ENCODE assay signal across 44 mouse cellular contexts in the genomic region with DNA sequence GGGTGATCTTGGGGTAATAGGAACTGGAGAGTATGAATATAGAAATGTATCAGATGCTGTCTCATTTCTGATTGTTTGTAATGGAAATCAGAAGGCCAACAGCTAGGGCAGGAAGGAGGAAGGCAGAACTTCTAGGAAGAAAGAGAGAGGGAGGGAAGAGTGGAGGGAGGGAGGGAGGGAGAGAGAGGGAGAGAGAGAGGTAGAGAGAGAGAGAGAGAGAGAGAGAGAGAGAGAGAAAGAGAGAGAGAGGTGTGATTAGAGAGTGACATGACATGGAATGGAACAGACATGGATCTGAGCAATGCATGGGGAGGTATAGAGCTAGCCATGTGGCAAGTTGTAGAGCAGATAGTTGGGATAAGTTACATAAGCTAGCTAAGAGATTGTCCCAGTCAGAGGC. TPM values are rescaled to one million over a fixed set of nuclear protein-coding genes. Genes with fewer than 3 reads are reported as not detected.
"Had no signal": no experiment of that assay in that cellular context is flagged by ENCODE, and none has a peak within 500 bp of the region (broad histone marks: within the 10 kb centered on the region; RNA-seq: fewer than 3 reads in every experiment).

No protein-coding gene starts in this region.

- ATAC-seq: hindbrain, embryonic 16.5 days; hindbrain, postnatal 0 days; inflammation-experienced regulatory T-cells, adult 6 months; intestine, embryonic 15.5 days; intestine, embryonic 16.5 days; intestine, postnatal 0 days had no signal

- H3K9me3 ChIP-seq: heart, embryonic 15.5 days; intestine, embryonic 15.5 days; kidney, embryonic 15.5 days had no signal

- H3K27me3 ChIP-seq: heart, embryonic 12.5 days; heart, embryonic 13.5 days; heart, embryonic 15.5 days; hindbrain, embryonic 12.5 days; hindbrain, embryonic 13.5 days; hindbrain, embryonic 15.5 days; intestine, embryonic 15.5 days; kidney, embryonic 15.5 days had no signal

- H3K36me3 ChIP-seq: heart, embryonic 10.5 days; heart, embryonic 12.5 days; heart, embryonic 13.5 days; heart, embryonic 15.5 days; hindbrain, embryonic 10.5 days; hindbrain, embryonic 12.5 days; hindbrain, embryonic 13.5 days; hindbrain, embryonic 15.5 days; intestine, embryonic 15.5 days; kidney, embryonic 15.5 days had no signal

- H3K9ac ChIP-seq: heart, embryonic 12.5 days; heart, embryonic 13.5 days; heart, embryonic 15.5 days; hindbrain, embryonic 12.5 days; hindbrain, embryonic 13.5 days; hindbrain, embryonic 14.5 days; hindbrain, embryonic 15.5 days; intestine, embryonic 15.5 days; kidney, embryonic 15.5 days had no signal

- H3K27ac ChIP-seq: heart, embryonic 10.5 days; heart, embryonic 13.5 days; heart, embryonic 15.5 days; hindbrain, embryonic 10.5 days; hindbrain, embryonic 12.5 days; hindbrain, embryonic 13.5 days; hindbrain, embryonic 14.5 days; hindbrain, embryonic 15.5 days; hindbrain, postnatal 0 days; intestine, embryonic 15.5 days; kidney, embryonic 15.5 days; kidney, postnatal 0 days; layer of hippocampus, adult 2 months; left cerebral cortex, adult 2 months had no signal

- DNase-seq: heart, postnatal 10 days; heart, postnatal 14 days; heart, postnatal 36 days; heart, postnatal 4 days; kidney, adult 11 months; kidney, adult 18-20 months; kidney, adult 2 months; kidney, adult 8-10 months; kidney, adult 9 months; kidney, postnatal 10 days; kidney, postnatal 14 days; kidney, postnatal 25 days; kidney, postnatal 36 days; kidney, postnatal 4 days; layer of hippocampus, adult 9-11 months; layer of hippocampus, postnatal 36 days had no signal

- H3K4me2 ChIP-seq: heart, embryonic 11.5 days; heart, embryonic 12.5 days; heart, embryonic 13.5 days; heart, embryonic 15.5 days; hindbrain, embryonic 12.5 days; hindbrain, embryonic 13.5 days; hindbrain, embryonic 14.5 days; hindbrain, embryonic 15.5 days; intestine, embryonic 15.5 days; kidney, embryonic 15.5 days had no signal

- H3K4me3 ChIP-seq: heart, embryonic 10.5 days; heart, embryonic 12.5 days; heart, embryonic 13.5 days; heart, embryonic 15.5 days; hindbrain, embryonic 10.5 days; hindbrain, embryonic 12.5 days; hindbrain, embryonic 13.5 days; hindbrain, embryonic 15.5 days; intestine, embryonic 15.5 days; kidney, embryonic 15.5 days; layer of hippocampus, adult 2 months; left cerebral cortex, adult 2 months had no signal

- H3K4me1 ChIP-seq: heart, embryonic 10.5 days; heart, embryonic 12.5 days; heart, embryonic 13.5 days; heart, embryonic 15.5 days; hindbrain, embryonic 10.5 days; hindbrain, embryonic 12.5 days; hindbrain, embryonic 13.5 days; hindbrain, embryonic 15.5 days; intestine, embryonic 15.5 days; kidney, embryonic 15.5 days had no signal

RNA-seq across cellular contexts. Expression of a gene that starts 15.4 kb away (rescaled TPM):
- polyA plus RNA-seq: heart, embryonic 10.5 days; heart, embryonic 11.5 days; heart, embryonic 12.5 days; heart, embryonic 13.5 days; heart, embryonic 14.5 days; heart, embryonic 15.5 days; heart, embryonic 16.5 days; heart, postnatal 0 days; hindbrain, embryonic 10.5 days; hindbrain, embryonic 11.5 days; hindbrain, embryonic 12.5 days; hindbrain, embryonic 13.5 days; hindbrain, embryonic 14.5 days; hindbrain, embryonic 15.5 days; hindbrain, embryonic 16.5 days; hindbrain, postnatal 0 days; inflammation-experienced regulatory T-cells, adult 6 months; intestine, embryonic 14.5 days; intestine, embryonic 15.5 days; intestine, embryonic 16.5 days; intestine, postnatal 0 days; kidney, adult 2 months; kidney, embryonic 14.5 days; kidney, embryonic 15.5 days; kidney, embryonic 16.5 days; kidney, postnatal 0 days; large intestine, adult 2 months had no signal

RNA-seq across cellular contexts. Expression of a gene that starts 17.3 kb away (rescaled TPM):
- polyA plus RNA-seq: heart, embryonic 10.5 days; heart, embryonic 11.5 days; heart, embryonic 12.5 days; heart, embryonic 13.5 days; heart, embryonic 14.5 days; heart, embryonic 15.5 days; heart, embryonic 16.5 days; heart, postnatal 0 days; hindbrain, embryonic 10.5 days; hindbrain, embryonic 11.5 days; hindbrain, embryonic 12.5 days; hindbrain, embryonic 13.5 days; hindbrain, embryonic 14.5 days; hindbrain, embryonic 15.5 days; hindbrain, embryonic 16.5 days; hindbrain, postnatal 0 days; inflammation-experienced regulatory T-cells, adult 6 months; intestine, embryonic 14.5 days; intestine, embryonic 15.5 days; intestine, embryonic 16.5 days; intestine, postnatal 0 days; kidney, adult 2 months; kidney, embryonic 14.5 days; kidney, embryonic 15.5 days; kidney, embryonic 16.5 days; kidney, postnatal 0 days; large intestine, adult 2 months had no signal

RNA-seq across cellular contexts. Expression of a gene that starts 42.4 kb away (rescaled TPM):
- polyA plus RNA-seq: heart, embryonic 10.5 days; heart, embryonic 11.5 days; heart, embryonic 12.5 days; heart, embryonic 13.5 days; heart, embryonic 14.5 days; heart, embryonic 15.5 days; heart, embryonic 16.5 days; heart, postnatal 0 days; hindbrain, embryonic 10.5 days; hindbrain, embryonic 11.5 days; hindbrain, embryonic 12.5 days; hindbrain, embryonic 13.5 days; hindbrain, embryonic 14.5 days; hindbrain, embryonic 15.5 days; hindbrain, embryonic 16.5 days; hindbrain, postnatal 0 days; inflammation-experienced regulatory T-cells, adult 6 months; intestine, embryonic 14.5 days; intestine, embryonic 15.5 days; intestine, embryonic 16.5 days; intestine, postnatal 0 days; kidney, adult 2 months; kidney, embryonic 14.5 days; kidney, embryonic 15.5 days; kidney, embryonic 16.5 days; kidney, postnatal 0 days; large intestine, adult 2 months had no signal

RNA-seq across cellular contexts. Expression of a gene that starts 55.3 kb away (rescaled TPM):
- polyA plus RNA-seq: heart, embryonic 10.5 days; heart, embryonic 11.5 days; heart, embryonic 12.5 days; heart, embryonic 13.5 days; heart, embryonic 14.5 days; heart, embryonic 15.5 days; heart, embryonic 16.5 days; heart, postnatal 0 days; hindbrain, embryonic 10.5 days; hindbrain, embryonic 11.5 days; hindbrain, embryonic 12.5 days; hindbrain, embryonic 13.5 days; hindbrain, embryonic 14.5 days; hindbrain, embryonic 15.5 days; hindbrain, embryonic 16.5 days; hindbrain, postnatal 0 days; intestine, embryonic 14.5 days; intestine, embryonic 15.5 days; intestine, embryonic 16.5 days; intestine, postnatal 0 days; kidney, adult 2 months; kidney, embryonic 14.5 days; kidney, embryonic 15.5 days; kidney, embryonic 16.5 days; kidney, postnatal 0 days; large intestine, adult 2 months had no signal
